Mouse (Mus musculus) CH12.LX (cell line): ENCODE data around the gene Krtap21-1. TPM values are rescaled to one million over a fixed set of nuclear protein-coding genes. Genes with fewer than 3 reads are reported as not detected.

ENCODE experiments used
- DNase-seq: peaks from one replicate; pipeline ENCODE4 v3.0.0-alpha.2; 2013; ENCODE audit errors: extremely low read depth
- H3K27ac ChIP-seq: 2 replicates; pipeline ENCODE4 v1.5.1; 2012; ENCODE audit warnings: low read depth, mild to moderate bottlenecking, control low read depth, moderate library complexity; ENCODE audit not compliant: insufficient read depth
- H3K27me3 ChIP-seq: replicated peaks from 2 replicates; pipeline ENCODE3; 2012; ENCODE audit warnings: inconsistent platforms
- H3K36me3 ChIP-seq, 2 experiments: replicated peaks in 1 of 2; 2 replicates each; pipeline versions ENCODE3 to v1.6.1; 2012; ENCODE audit warnings: inconsistent platforms in 1 of 2, low read length in 1 of 2, mild to moderate bottlenecking in 1 of 2, mixed read lengths in 1 of 2, moderate library complexity in 1 of 2; ENCODE audit not compliant: control insufficient read depth in 1 of 2, insufficient read depth in 1 of 2
- H3K4me1 ChIP-seq, 2 experiments: 2 replicates each; pipeline ENCODE4 v1.6.1; 2012; ENCODE audit warnings: inconsistent platforms in 1 of 2, moderate library complexity in 1 of 2; ENCODE audit not compliant: insufficient read depth in 2 of 2, control insufficient read depth in 1 of 2
- H3K4me2 ChIP-seq: 2 replicates; pipeline ENCODE4 v1.6.1; 2012; ENCODE audit warnings: low read depth, mild to moderate bottlenecking, control low read depth; ENCODE audit not compliant: poor library complexity, insufficient read depth, severe bottlenecking
- H3K4me3 ChIP-seq, 3 experiments: fragments of 150-350 bp in 1 of 3; sonication (generic) in 1 of 3; replicated peaks in 1 of 3; 2 replicates each; pipeline versions ENCODE3 to v1.5.1; 2011 to 2012; ENCODE audit warnings: low read depth in 2 of 3, low read length in 2 of 3, mild to moderate bottlenecking in 2 of 3, moderate library complexity in 2 of 3, control low read depth in 1 of 3, improper control_type of control experiment in 1 of 3, inconsistent platforms in 1 of 3, mixed read lengths in 1 of 3; ENCODE audit not compliant: poor library complexity in 1 of 3
- H3K79me2 ChIP-seq: replicated peaks from 2 replicates; pipeline ENCODE4 v1.6.1; 2012; ENCODE audit warnings: mild to moderate bottlenecking, moderate library complexity; ENCODE audit not compliant: control insufficient read depth, poor library complexity, insufficient read depth, severe bottlenecking; ENCODE audit errors: extremely low read depth
- H3K9ac ChIP-seq: 2 replicates; pipeline ENCODE4 v1.6.1; 2012; ENCODE audit warnings: low read depth, mild to moderate bottlenecking, control low read depth, moderate library complexity; ENCODE audit not compliant: insufficient read depth
- H3K9me3 ChIP-seq: replicated peaks from 2 replicates; pipeline ENCODE3; 2012; ENCODE audit warnings: low read length, inconsistent platforms, mixed read lengths
- BHLHE40 ChIP-seq: IDR thresholded peaks from 2 replicates; pipeline ENCODE4 v1.6.1; 2011; ENCODE audit warnings: mild to moderate bottlenecking, low read depth, low read length, improper control_type of control experiment
- CHD1 ChIP-seq: IDR thresholded peaks from 2 replicates; pipeline ENCODE4 v1.6.1; 2012; ENCODE audit warnings: low read depth, low read length, improper control_type of control experiment, inconsistent platforms
- CHD2 ChIP-seq: IDR thresholded peaks from 2 replicates; pipeline ENCODE4 v1.6.1; 2011; ENCODE audit warnings: low read length, improper control_type of control experiment
- CTCF ChIP-seq, 2 experiments: IDR thresholded peaks in 1 of 2; conservative IDR thresholded peaks in 1 of 2; 2 replicates each; pipeline ENCODE4 v1.5.1; 2011 to 2012; ENCODE audit warnings: low read depth in 2 of 2, low read length in 2 of 2, improper control_type of control experiment in 1 of 2, inconsistent platforms in 1 of 2, mild to moderate bottlenecking in 1 of 2, moderate library complexity in 1 of 2
- E2F4 ChIP-seq: IDR thresholded peaks from 2 replicates; pipeline ENCODE4 v1.6.1; 2011; ENCODE audit warnings: low read depth, low read length, improper control_type of control experiment; ENCODE audit not compliant: insufficient replicate concordance
- ELF1 ChIP-seq: IDR thresholded peaks from 2 replicates; pipeline ENCODE4 v1.6.1; 2014; ENCODE audit warnings: low read depth, mild to moderate bottlenecking, inconsistent platforms, low read length, improper control_type of control experiment
- EP300 ChIP-seq: IDR thresholded peaks from 2 replicates; pipeline ENCODE4 v1.6.1; 2011; ENCODE audit warnings: low read length, improper control_type of control experiment
- ETS1 ChIP-seq: conservative IDR thresholded peaks from 2 replicates; pipeline ENCODE4 v1.6.1; 2012; ENCODE audit warnings: low read depth, mild to moderate bottlenecking, inconsistent platforms, low read length, improper control_type of control experiment, moderate library complexity
- GABPA ChIP-seq: IDR thresholded peaks from 2 replicates; pipeline ENCODE4 v1.6.1; 2012; ENCODE audit warnings: low read depth, low read length, improper control_type of control experiment, inconsistent platforms; ENCODE audit not compliant: insufficient replicate concordance
- IRF4 ChIP-seq: IDR thresholded peaks from 2 replicates; pipeline ENCODE4 v1.6.1; 2014; ENCODE audit warnings: low read depth, mild to moderate bottlenecking, inconsistent platforms, low read length, improper control_type of control experiment
- JUN ChIP-seq: IDR thresholded peaks from 2 replicates; pipeline ENCODE4 v1.6.1; 2011; ENCODE audit warnings: low read depth, mild to moderate bottlenecking, low read length, improper control_type of control experiment, moderate library complexity; ENCODE audit not compliant: insufficient read depth
- JUND ChIP-seq: conservative IDR thresholded peaks from 2 replicates; pipeline ENCODE4 v1.6.1; 2011; ENCODE audit warnings: low read depth, low read length, improper control_type of control experiment
- MAX ChIP-seq: IDR thresholded peaks from 2 replicates; pipeline ENCODE4 v1.6.1; 2011; ENCODE audit warnings: low read length, improper control_type of control experiment
- MAZ ChIP-seq: IDR thresholded peaks from 2 replicates; pipeline ENCODE4 v1.6.1; 2012; ENCODE audit warnings: low read depth, mild to moderate bottlenecking, inconsistent platforms, low read length, improper control_type of control experiment, moderate library complexity
- MEF2A ChIP-seq: IDR thresholded peaks from 2 replicates; pipeline ENCODE4 v1.6.1; 2014; ENCODE audit warnings: low read depth, mild to moderate bottlenecking, inconsistent platforms, low read length, improper control_type of control experiment, borderline replicate concordance
- MXI1 ChIP-seq: IDR thresholded peaks from 2 replicates; pipeline ENCODE4 v1.6.1; 2011; ENCODE audit warnings: mild to moderate bottlenecking, low read depth, low read length, improper control_type of control experiment
- NELFE ChIP-seq: IDR thresholded peaks from 2 replicates; pipeline ENCODE4 v1.6.1; 2011; ENCODE audit warnings: low read depth, low read length, improper control_type of control experiment
- NRF1 ChIP-seq: IDR thresholded peaks from 2 replicates; pipeline ENCODE4 v1.6.1; 2014; ENCODE audit warnings: low read depth, mild to moderate bottlenecking, inconsistent platforms, low read length, improper control_type of control experiment, moderate library complexity
- POLR2A ChIP-seq: IDR thresholded peaks from 2 replicates; pipeline ENCODE4 v1.6.1; 2011; ENCODE audit warnings: low read depth, mild to moderate bottlenecking, improper control_type of control experiment, low read length
- POLR2AphosphoS2 ChIP-seq: IDR thresholded peaks from 2 replicates; pipeline ENCODE4 v1.6.1; 2011; ENCODE audit warnings: low read depth, low read length, improper control_type of control experiment
- RCOR1 ChIP-seq: conservative IDR thresholded peaks from 2 replicates; pipeline ENCODE4 v1.6.1; 2012; ENCODE audit warnings: low read depth, mild to moderate bottlenecking, inconsistent platforms, low read length, improper control_type of control experiment
- SIN3A ChIP-seq: IDR thresholded peaks from 2 replicates; pipeline ENCODE4 v1.6.1; 2012; ENCODE audit warnings: low read length, improper control_type of control experiment, inconsistent platforms
- TBP ChIP-seq: conservative IDR thresholded peaks from 2 replicates; pipeline ENCODE4 v1.6.1; 2011; ENCODE audit warnings: low read depth, low read length, improper control_type of control experiment
- TCF12 ChIP-seq: IDR thresholded peaks from 2 replicates; pipeline ENCODE4 v1.6.1; 2014; ENCODE audit warnings: low read depth, mild to moderate bottlenecking, inconsistent platforms, low read length, improper control_type of control experiment
- UBTF ChIP-seq: IDR thresholded peaks from 2 replicates; pipeline ENCODE4 v1.6.1; 2012; ENCODE audit warnings: low read depth, mild to moderate bottlenecking, inconsistent platforms, low read length, improper control_type of control experiment, moderate library complexity
- USF1 ChIP-seq: IDR thresholded peaks from 2 replicates; pipeline ENCODE4 v1.6.1; 2014; ENCODE audit warnings: low read depth, mild to moderate bottlenecking, inconsistent platforms, low read length, improper control_type of control experiment
- USF2 ChIP-seq: conservative IDR thresholded peaks from 2 replicates; pipeline ENCODE4 v1.6.1; 2011; ENCODE audit warnings: low read depth, low read length, improper control_type of control experiment
- ZC3H11A ChIP-seq: IDR thresholded peaks from 2 replicates; pipeline ENCODE4 v1.6.1; 2012; ENCODE audit warnings: low read depth, mild to moderate bottlenecking, inconsistent platforms, low read length, improper control_type of control experiment
- ZKSCAN1 ChIP-seq: IDR thresholded peaks from 2 replicates; pipeline ENCODE4 v1.6.1; 2012; ENCODE audit warnings: low read depth, inconsistent platforms, low read length, improper control_type of control experiment, borderline replicate concordance
- ZMIZ1 ChIP-seq: IDR thresholded peaks from 2 replicates; pipeline ENCODE4 v1.6.1; 2012; ENCODE audit warnings: low read depth, mild to moderate bottlenecking, inconsistent platforms, low read length, improper control_type of control experiment
- ZNF384 ChIP-seq: IDR thresholded peaks from 2 replicates; pipeline ENCODE4 v1.6.1; 2012; ENCODE audit warnings: low read depth, low read length, improper control_type of control experiment, inconsistent platforms
- dilution Hi-C: fragments of 300-500 bp; cut with MboI; formaldehyde crosslinking; loops from 2 replicates; pipeline ENCODE4 v1.14.3; 2020; ENCODE audit warnings: low sequenced_read_pairs; ENCODE audit not compliant: extremely low pct_unique_long_range_greater_than_20kb, extremely low pct_ligation_motif_present
- in situ Hi-C: fragments of 300-500 bp; cut with MboI; formaldehyde crosslinking; loops from 3 replicates; pipeline ENCODE4 v1.14.3; 2019; ENCODE audit warnings: low sequenced_read_pairs, low pct_ligation_motif_present, low pct_unique_long_range_greater_than_20kb, mixed read lengths
- polyA plus RNA-seq: library from polyadenylated mRNA; unstranded; fragments of >175 nt; gene quantifications from 2 replicates; pipeline ENCODE4 v1.2.1, GENCODE M21; 2012; ENCODE audit warnings: low read depth; ENCODE audit not compliant: insufficient read length
- total RNA-seq, 2 experiments: library from RNA; depleted of rRNA; stranded (reverse); fragments of 300-350 nt in 1 of 2; fragments of >200 nt in 1 of 2; gene quantifications; 2 replicates each; pipeline ENCODE4 v1.2.3; 2012 to 2014

Krtap21-1 gene
- total RNA-seq (2012; rRNA removed) (not detected in 2 replicates), total RNA-seq (2014; rRNA removed) (not detected in 2 replicates), polyA plus RNA-seq (not detected in 2 replicates)

DNA sequence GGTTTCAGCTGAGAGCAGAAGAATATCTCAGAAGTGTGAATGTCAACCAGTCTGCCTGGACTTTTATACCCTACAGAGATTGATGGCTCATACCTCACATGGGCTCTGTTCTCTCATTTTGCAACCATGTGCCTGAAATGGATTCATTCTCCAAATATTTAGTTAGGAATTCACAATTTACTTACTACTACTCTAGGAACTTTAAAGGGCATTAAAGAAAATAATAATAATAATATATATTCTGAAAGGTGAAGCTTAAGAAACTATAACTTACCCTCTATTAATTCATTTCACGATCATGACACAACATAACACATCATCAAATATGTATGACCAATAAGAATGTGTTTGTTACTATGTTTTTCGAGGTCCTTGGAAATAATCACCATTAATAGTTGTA lies at the start of gene Krtap21-1:
Gene Krtap21-1, minus strand, starts transcription at position 101 of the 400 bp plus-strand sequence.
- peaks cover 56% of the 10 kb centered on the region for H3K9me3 ChIP-seq
- no peak within 1 kb of the TSS for H3K4me3 ChIP-seq
- no peak within 1 kb of the TSS for H3K27ac ChIP-seq
- H3K36me3 ChIP-seq, result no peaks in the 10 kb centered on the region
- TF ChIP-seq IRF4 (no peak), POLR2A (no peak), ZKSCAN1 (no peak), CHD2 (no peak), ETS1 (no peak), SIN3A (no peak), UBTF (no peak), CHD1 (no peak), EP300 (no peak), MEF2A (no peak), GABPA (no peak), MAX (no peak), MAZ (no peak), USF1 (no peak), JUND (no peak), ZMIZ1 (no peak), CTCF (conservative IDR thresholded peaks at IDR 0.05 in 1 of 2, IDR thresholded peaks at IDR 0.05 in 1 of 2; ENCODE audit: low read depth in 2 of 2, low read length in 2 of 2) (no peak), E2F4 (no peak), NELFE (no peak), MXI1 (no peak)
- TF ChIP-seq, all 38 proteins: peak for 0
- no peak for DNase-seq
- in situ Hi-C loops, result no loop called here
- dilution Hi-C loops, result no loop called here
- H3K4me1 ChIP-seq, result no peaks in the 10 kb centered on the region
- no peak within 1 kb of the TSS for H3K9ac ChIP-seq
- H3K79me2 ChIP-seq, result no peaks in the 10 kb centered on the region
- H3K4me2 ChIP-seq, result no peak within 1 kb of the TSS
- no peaks in the 10 kb centered on the region for H3K27me3 ChIP-seq

DNA sequence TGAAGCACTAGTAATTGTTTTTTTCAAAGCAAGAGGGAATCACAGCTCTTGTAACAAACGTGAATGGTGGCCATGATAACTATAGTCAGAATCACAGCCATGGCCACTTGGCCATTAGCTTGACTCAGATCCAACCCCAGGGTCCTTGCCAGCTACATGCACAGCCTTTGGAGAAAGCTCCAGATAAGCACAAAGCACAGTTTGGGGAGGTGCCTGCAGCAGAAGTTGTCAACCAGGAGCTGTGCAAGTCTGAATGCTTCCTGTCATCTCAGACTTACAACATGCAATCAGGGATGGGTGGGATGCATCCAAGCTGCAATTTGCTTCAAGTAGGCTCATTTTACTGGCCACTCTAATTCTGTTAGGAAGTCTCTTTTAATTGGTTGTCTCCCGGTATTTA lies 25.9 kb upstream of the Krtap21-1 start:
- Histone ChIP-seq H3K4me1 (no peaks in the 10 kb centered on the region), H3K27me3 (no peaks in the 10 kb centered on the region), H3K4me3 (peak overlapping the region in 1 of 3 experiments; percentile 1), H3K27ac (no peak overlapping the region), H3K4me2 (no peak overlapping the region), H3K9ac (no peak overlapping the region), H3K9me3 (peaks cover 44% of the 10 kb centered on the region), H3K79me2 (no peaks in the 10 kb centered on the region), H3K36me3 (no peaks in the 10 kb centered on the region)
- in situ Hi-C loops, result no loop called here
- dilution Hi-C loops, result no loop called here
- no peak for DNase-seq
- TF ChIP-seq ZC3H11A (no peak), ZNF384 (no peak), ELF1 (no peak), USF1 (no peak), NRF1 (no peak), POLR2AphosphoS2 (no peak), ZMIZ1 (no peak), IRF4 (no peak), JUN (no peak), GABPA (no peak), TBP (no peak), TCF12 (no peak), SIN3A (no peak), USF2 (no peak), MAX (no peak), BHLHE40 (no peak), ETS1 (no peak), EP300 (no peak), MAZ (no peak), RCOR1 (no peak)
